Mouse (Mus musculus) left cerebral cortex, postnatal 10 days (tissue): ENCODE measurements around the gene Mpzl3. TPM values are rescaled to one million over a fixed set of nuclear protein-coding genes. Genes with fewer than 3 reads are reported as not detected.

ENCODE experiments used
- DNase-seq, 2 experiments: peaks; one replicate each; pipeline ENCODE4 v3.0.0; 2021 to 2022; ENCODE audit warnings: low spot score in 2 of 2, mixed read lengths in 1 of 2; ENCODE audit errors: extremely low spot score in 1 of 2
- intact Hi-C: fragments of 180-260 bp; cut with DNase I; formaldehyde crosslinking; loops from one replicate; pipeline ENCODE4 v1.15.1; 2025
- total RNA-seq, 2 experiments: library from RNA; stranded (reverse); gene quantifications; 2 replicates each; pipeline ENCODE4 v1.2.3; 2021

Gene Mpzl3
- total RNA-seq, 2 experiments from 2014 or later = 3.1 to 4.5 TPM

DNA sequence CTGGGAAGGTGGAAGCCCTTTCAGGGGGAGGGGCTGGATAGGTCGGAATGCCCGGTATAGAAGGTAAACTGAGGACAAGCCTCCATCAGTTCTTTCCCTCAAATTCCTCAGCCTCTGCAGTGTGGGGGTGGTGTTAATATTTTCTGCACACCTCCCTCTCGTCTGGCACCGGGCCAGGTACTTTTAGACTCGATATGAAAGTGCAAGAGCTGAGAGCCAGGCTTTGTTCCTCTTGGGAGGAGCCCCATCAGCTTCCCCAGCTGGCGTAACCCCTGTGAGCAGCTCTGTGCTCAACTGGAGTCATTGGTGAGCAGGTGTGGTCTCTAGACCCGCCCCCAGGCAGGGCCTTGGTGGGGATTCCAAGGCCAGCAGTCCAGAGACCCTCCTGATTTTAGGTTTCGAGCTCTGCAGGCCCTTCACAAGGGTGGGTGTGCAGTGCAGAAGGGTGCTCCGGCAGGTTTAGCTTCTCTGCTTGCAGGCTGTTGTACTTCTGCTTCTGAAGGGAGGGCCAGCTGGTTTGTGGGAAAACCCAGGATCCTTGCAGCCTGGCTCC, 67.3 kb downstream of the Mpzl3 start:
- intact Hi-C loops = no loop called here
- DNase-seq = peak; percentile 59 to 76

DNA sequence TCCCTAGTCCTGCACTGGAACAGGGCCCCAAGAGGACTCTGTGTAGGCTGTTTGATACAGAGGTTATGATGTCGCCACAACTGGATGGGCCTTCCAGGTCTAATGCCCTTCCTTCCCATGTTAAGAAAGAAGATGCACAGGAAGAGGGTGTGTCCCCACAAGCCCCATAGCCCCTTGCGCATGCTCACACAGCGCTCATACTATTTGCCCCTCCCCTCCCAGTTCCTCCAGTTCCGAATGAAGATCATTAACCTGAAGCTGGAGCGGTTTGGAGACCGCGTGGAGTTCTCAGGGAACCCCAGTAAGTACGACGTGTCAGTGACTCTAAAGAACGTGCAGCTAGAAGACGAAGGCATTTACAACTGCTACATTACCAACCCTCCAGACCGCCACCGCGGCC, 70.2 kb downstream of the Mpzl3 start:
- intact Hi-C loops = no loop called here

DNA sequence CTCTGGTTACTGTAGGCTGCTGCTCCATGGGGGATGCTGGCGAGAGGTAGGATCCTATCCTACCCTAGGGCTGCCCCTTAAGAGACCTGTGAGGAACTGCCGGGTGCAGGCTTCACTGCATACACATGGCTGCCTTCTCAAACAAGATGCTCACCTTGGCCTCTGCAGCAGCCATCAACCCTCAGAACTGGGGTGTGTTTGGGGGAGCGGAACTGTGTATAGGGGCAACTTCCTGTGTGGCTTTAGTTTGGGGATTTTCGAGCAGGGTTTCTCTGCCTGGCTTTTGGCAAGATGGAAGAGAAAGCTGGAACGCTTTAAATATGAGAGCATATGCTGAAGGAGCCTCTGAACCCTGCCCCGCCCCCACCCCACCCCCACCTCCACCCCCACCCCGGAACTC, 72.0 kb downstream of the Mpzl3 start:
- intact Hi-C loops = no loop called here
- DNase-seq = no peak

More for the DNA sequence above, 70.2 kb downstream of the Mpzl3 start:
- no peak for DNase-seq

Other genes with a start within 250 kb of the Mpzl3 start
- gene Kmt2a, start 173.9 kb upstream of the Mpzl3 start, total RNA-seq = 10 to 100 TPM; 43.2 to 49.7 TPM
- gene Atp5l, start 134.4 kb upstream of the Mpzl3 start, total RNA-seq = 100 to 1,000 TPM; 377 to 378 TPM
- gene Ube4a, start 89.6 kb upstream of the Mpzl3 start, total RNA-seq = 100 to 1,000 TPM in 1 of 2 experiments, 10 to 100 TPM in 1; 96.1 to 101 TPM
- gene Cd3g, start 74.8 kb upstream of the Mpzl3 start, total RNA-seq = not detected
- not detected for gene Cd3d, start 73.4 kb upstream of the Mpzl3 start, total RNA-seq
- gene Cd3e, start 45.6 kb upstream of the Mpzl3 start, total RNA-seq = not detected
- gene Mpzl2, start 15.4 kb upstream of the Mpzl3 start, total RNA-seq = 1 to 10 TPM in 1 of 2 experiments, under 1 TPM in 1; 0.95 to 1.4 TPM
- gene Jaml, start 24.0 kb downstream of the Mpzl3 start, total RNA-seq = 1 to 10 TPM in 1 of 2 experiments, under 1 TPM in 1; 0.88 to 1.1 TPM
- gene Scn2b, start 62.6 kb downstream of the Mpzl3 start, total RNA-seq = 10 to 100 TPM; 89.1 to 97.5 TPM
- 10 to 100 TPM in 1 of 2 experiments, 1 to 10 TPM in 1; 4.4 to 11.9 TPM for gene Scn4b, start 83.2 kb downstream of the Mpzl3 start, total RNA-seq
- under 1 TPM in 1 of 2 experiments, not detected in 1; 0.32 TPM for gene BC049352, start 126.8 kb downstream of the Mpzl3 start, total RNA-seq
- gene Tmprss4, start 148.9 kb downstream of the Mpzl3 start, total RNA-seq = not detected
- 1 to 10 TPM; 2.2 to 2.4 TPM for gene Il10ra, start 214.0 kb downstream of the Mpzl3 start, total RNA-seq